Comparison of ENCODE assay signal across 18 mouse cellular contexts in genomic region chr13:111157921-111158638, GRCm38 (mm10).
DNase-seq lines count a peak whose midpoint lies in the region; ATAC-seq and TF ChIP-seq lines count a peak whose summit lies in the region.
"Had no signal": no experiment of that assay in that cellular context is flagged by ENCODE, and none has a peak within 500 bp of the region (broad histone marks: within the 10 kb centered on the region; RNA-seq: fewer than 3 reads in every experiment).

No protein-coding gene starts in this region.

- peaks cover 7% of the 10 kb centered on the region for H3K4me1 ChIP-seq in kidney, embryonic 16.5 days (ENCODE audit: insufficient read depth, low read length)
- H3K4me1 ChIP-seq in liver, postnatal 0 days (ENCODE audit: insufficient read depth): no peaks in the 10 kb centered on the region
- H3K4me1 ChIP-seq: forebrain, embryonic 15.5 days; neural tube, embryonic 12.5 days had no signal

- peak overlapping the region; percentile 73 for H3K27ac ChIP-seq in kidney, embryonic 16.5 days (ENCODE audit: low read length)
- no peak overlapping the region for H3K27ac ChIP-seq in liver, postnatal 0 days (ENCODE audit: low read depth)
- H3K27ac ChIP-seq: forebrain, embryonic 15.5 days; gastrocnemius, adult 2 months; neural tube, embryonic 12.5 days had no signal

- no peaks in the 10 kb centered on the region for H3K9me3 ChIP-seq in kidney, embryonic 16.5 days (ENCODE audit: low read length)
- no peaks in the 10 kb centered on the region for H3K9me3 ChIP-seq in liver, postnatal 0 days (ENCODE audit: low read length)
- H3K9me3 ChIP-seq: forebrain, embryonic 15.5 days; neural tube, embryonic 12.5 days had no signal

- WGBS in kidney, embryonic 16.5 days: 19% methylated on average over 14 of the region's 14 CpGs
- 64% methylated on average over 14 of the region's 14 CpGs for WGBS in liver, postnatal 0 days (ENCODE audit: insufficient replicate concordance)

- no peaks in the 10 kb centered on the region for H3K36me3 ChIP-seq in C2C12 (ENCODE audit: control insufficient read depth, insufficient read depth)
- H3K36me3 ChIP-seq in kidney, embryonic 16.5 days (ENCODE audit: insufficient read depth, low read length): no peaks in the 10 kb centered on the region
- H3K36me3 ChIP-seq in liver, postnatal 0 days (replicated peaks; ENCODE audit: insufficient read depth, low read length): no peaks in the 10 kb centered on the region
- H3K36me3 ChIP-seq: forebrain, embryonic 15.5 days; neural tube, embryonic 12.5 days had no signal

- H3K9ac ChIP-seq in kidney, embryonic 16.5 days (replicated peaks; ENCODE audit: low read length): no peak overlapping the region
- H3K9ac ChIP-seq in liver, postnatal 0 days (replicated peaks): no peak overlapping the region
- H3K9ac ChIP-seq: forebrain, embryonic 15.5 days; neural tube, embryonic 12.5 days had no signal

- no peaks in the 10 kb centered on the region for H3K27me3 ChIP-seq in C2C12 (ENCODE audit: control insufficient read depth, insufficient read depth, insufficient read length)
- H3K27me3 ChIP-seq in kidney, embryonic 16.5 days (ENCODE audit: insufficient read depth, low read length): no peaks in the 10 kb centered on the region
- H3K27me3 ChIP-seq in liver, postnatal 0 days (ENCODE audit: insufficient read depth, low read length): no peaks in the 10 kb centered on the region
- H3K27me3 ChIP-seq: forebrain, embryonic 15.5 days; neural tube, embryonic 12.5 days had no signal

- H3K4me2 ChIP-seq in kidney, embryonic 16.5 days (replicated peaks; ENCODE audit: low read depth, low read length): peak overlapping the region; percentile 17
- H3K4me2 ChIP-seq in liver, postnatal 0 days (ENCODE audit: low read depth, low read length): no peak overlapping the region
- H3K4me2 ChIP-seq: forebrain, embryonic 15.5 days; liver, embryonic 11.5 days; neural tube, embryonic 12.5 days had no signal

- peak; percentile 3 for DNase-seq in heart, postnatal 10 days
- no peak for DNase-seq in heart, postnatal 36 days
- peak; percentile 6 for DNase-seq in lung, postnatal 25 days (ENCODE audit: low spot score)
- no peak for DNase-seq in liver, postnatal 0 days
- no peak for DNase-seq in adrenal gland, postnatal 10 days
- DNase-seq: cerebellum, adult 11-12 months; gastrocnemius, adult 2 months; heart, adult 18-20 months; left cerebral cortex, postnatal 4 days; right cerebral cortex, postnatal 4 days had no signal

- no peak for TF ChIP-seq EP300 in liver, postnatal 0 days (IDR thresholded peaks at IDR 0.05; ENCODE audit: low read depth)

- H3K79me3 ChIP-seq in C2C12 (ENCODE audit: low read depth): no peaks in the 10 kb centered on the region

- intact Hi-C loops in heart, postnatal 10 days (cut with DNase I): no loop called here
- intact Hi-C loops in heart, postnatal 36 days (cut with DNase I): no loop called here

- H3K79me2 ChIP-seq in C2C12 (ENCODE audit: control insufficient read depth, insufficient read depth): no peaks in the 10 kb centered on the region

- no peak for TF ChIP-seq CTCF in C2C12 (IDR thresholded peaks at IDR 0.05; ENCODE audit: control insufficient read depth, insufficient read depth, insufficient read length)
- TF ChIP-seq CTCF in liver, postnatal 0 days (IDR thresholded peaks at IDR 0.05; ENCODE audit: low read depth): no peak

- no peak overlapping the region for H3K4me3 ChIP-seq in C2C12 (ENCODE audit: insufficient read depth, poor library complexity, severe bottlenecking)
- no peak overlapping the region for H3K4me3 ChIP-seq in kidney, embryonic 16.5 days (ENCODE audit: low read length)
- no peak overlapping the region for H3K4me3 ChIP-seq in liver, postnatal 0 days (ENCODE audit: low read depth, low read length)
- H3K4me3 ChIP-seq: forebrain, embryonic 15.5 days; gastrocnemius, adult 2 months; neural tube, embryonic 12.5 days had no signal

- H3ac ChIP-seq in C2C12 (ENCODE audit: control insufficient read depth, insufficient read length, low read depth): no peak overlapping the region

- ATAC-seq in kidney, embryonic 16.5 days (ENCODE audit: low FRiP score, low TSS enrichment): peak; percentile 81
- ATAC-seq in megakaryocyte-erythroid progenitor cell, adult 5-6 weeks (replicated peaks; ENCODE audit: low FRiP score, low TSS enrichment, poor library complexity, severe bottlenecking): no peak
- ATAC-seq in liver, postnatal 0 days: no peak
- ATAC-seq: forebrain, embryonic 15.5 days; hindbrain, embryonic 16.5 days; midbrain, embryonic 16.5 days had no signal

TF ChIP-seq in C2C12, 6 proteins besides CTCF, POLR2A, EP300 and RAD21:
- TF ChIP-seq MYOG (IDR thresholded peaks at IDR 0.05; ENCODE audit: control insufficient read depth, extremely low read depth, insufficient read length) (no peak), CEBPB (IDR thresholded peaks at IDR 0.05; ENCODE audit: low read depth) (no peak), MYOD1 (IDR thresholded peaks at IDR 0.05; ENCODE audit: control insufficient read depth, insufficient read length, low read depth) (peak; percentile 38), MAX (IDR thresholded peaks at IDR 0.05) (no peak), FOSL1 (IDR thresholded peaks at IDR 0.05; ENCODE audit: insufficient read depth, low read length, poor library complexity, severe bottlenecking) (no peak), USF1 (IDR thresholded peaks at IDR 0.05; ENCODE audit: low read depth) (peak; percentile 61)

Comparison
In these comparisons a context has a peak if more than half of its experiments do, and no peak if none do; other contexts are left out.
1. DNase-seq: peak in heart, postnatal 10 days (2 of 2) and lung, postnatal 25 days (single experiment); none in heart, postnatal 36 days (0 of 2), liver, postnatal 0 days (single experiment) and adrenal gland, postnatal 10 days (single experiment).